Mouse (Mus musculus) stomach, embryonic 14.5 days (tissue): Measurements from ENCODE around the gene Zbtb12. TPM values are rescaled to one million over a fixed set of nuclear protein-coding genes. Genes with fewer than 3 reads are reported as not detected.

ENCODE experiments used
- ATAC-seq: fragments of 200-750 bp; cut with Nextera tagmentation; 2 replicates; pipeline ENCODE4 v1.8.0; 2017; ENCODE audit warnings: low read depth, moderate TSS enrichment; ENCODE audit not compliant: insufficient number of reproducible peaks, insufficient read depth, low FRiP score
- H3K27ac ChIP-seq: fragments of 300-500 bp; sonication (generic); 2 replicates; pipeline ENCODE4 v1.5.1; 2014; ENCODE audit warnings: mild to moderate bottlenecking, low read length, moderate library complexity, mixed read lengths
- H3K27me3 ChIP-seq: fragments of 300-500 bp; sonication (generic); 2 replicates; pipeline ENCODE4 v1.6.1; 2014; ENCODE audit warnings: low read length, control low read depth, mixed read lengths; ENCODE audit not compliant: control insufficient read depth, insufficient read depth
- H3K36me3 ChIP-seq: fragments of 300-500 bp; sonication (generic); 2 replicates; pipeline ENCODE4 v1.6.1; 2014; ENCODE audit warnings: mild to moderate bottlenecking, control low read depth, low read length, moderate library complexity, mixed read lengths; ENCODE audit not compliant: control insufficient read depth, insufficient read depth
- H3K4me1 ChIP-seq: fragments of 300-500 bp; sonication (generic); 2 replicates; pipeline ENCODE4 v1.6.1; 2014; ENCODE audit warnings: low read length, control low read depth, mixed read lengths; ENCODE audit not compliant: control insufficient read depth, insufficient read depth
- H3K4me2 ChIP-seq: fragments of 300-500 bp; sonication (generic); replicated peaks from 2 replicates; pipeline ENCODE4 v1.6.1; 2014; ENCODE audit warnings: low read depth, low read length, control low read depth
- H3K4me3 ChIP-seq: fragments of 300-500 bp; sonication (generic); 2 replicates; pipeline ENCODE4 v1.5.1; 2014; ENCODE audit warnings: low read depth, low read length, control low read depth
- H3K9ac ChIP-seq: fragments of 300-500 bp; sonication (generic); replicated peaks from 2 replicates; pipeline ENCODE4 v1.6.1; 2014; ENCODE audit warnings: low read depth, mild to moderate bottlenecking, control low read depth, low read length, moderate library complexity, mixed read lengths
- H3K9me3 ChIP-seq: fragments of 300-500 bp; sonication (generic); 2 replicates; pipeline ENCODE4 v1.6.1; 2016; ENCODE audit warnings: low read depth, low read length, control low read depth; ENCODE audit not compliant: control insufficient read depth
- WGBS: fragments of 180-500 bp; shearing (Covaris S2); extraction: QIAGEN DNeasy Blood & Tissue Kit; methylation state at CpG from one replicate; pipeline ENCODE4 v1.1.7; 2014; 5-methylcytosine and 5-hydroxymethylcytosine counted together
- polyA plus RNA-seq: library from polyadenylated mRNA; unstranded; fragments of >200 nt; fragmentation: Nextera tagmentation; extraction: Ambion mirVana; gene quantifications from 2 replicates; pipeline ENCODE4 v1.2.1, GENCODE M21; 2014

The Zbtb12 gene
- polyA plus RNA-seq, 1 experiment from 2014 or later = 1.2 TPM

- WGBS = 85% methylated on average over 6 of the region's 6 CpGs
Observed at GRCm38 (mm10) chr17:34847192-34847591, 32.1 kb upstream of the Zbtb12 start.

GRCm38 (mm10) chr17:34847615-34848014 is 31.7 kb upstream of the Zbtb12 start:
- no peaks in the 10 kb centered on the region for H3K9me3 ChIP-seq
- peaks cover 37% of the 10 kb centered on the region for H3K36me3 ChIP-seq
- no peak overlapping the region for H3K4me2 ChIP-seq
- H3K27ac ChIP-seq = no peak overlapping the region
- no peak for ATAC-seq
- peaks cover 11% of the 10 kb centered on the region for H3K4me1 ChIP-seq
- WGBS = 93% methylated on average over 7 of the region's 7 CpGs
- no peak overlapping the region for H3K4me3 ChIP-seq
- H3K27me3 ChIP-seq = no peaks in the 10 kb centered on the region
- no peak overlapping the region for H3K9ac ChIP-seq

More at GRCm38 (mm10) chr17:34847192-34847591, 32.1 kb upstream of the Zbtb12 start:
- Histone ChIP-seq H3K4me2 (no peak overlapping the region), H3K27me3 (no peaks in the 10 kb centered on the region), H3K4me1 (peaks cover 11% of the 10 kb centered on the region), H3K4me3 (no peak overlapping the region), H3K36me3 (peaks cover 34% of the 10 kb centered on the region), H3K27ac (no peak overlapping the region), H3K9ac (no peak overlapping the region), H3K9me3 (no peaks in the 10 kb centered on the region)
- no peak for ATAC-seq

GRCm38 (mm10) chr17:34849722-34850516 is 29.4 kb upstream of the Zbtb12 start, which contains the start of the genes Skiv2l and Nelfe:
TSS of gene Skiv2l (minus strand) at chr17:34850210.
TSS of gene Nelfe (plus strand) at chr17:34850391.
- WGBS = under 1% methylated on average over 59 of the region's 65 CpGs
- Histone ChIP-seq H3K4me2 (peak within 1 kb of the TSS; percentile 92), H3K27ac (no peak within 1 kb of the TSS; the same call in 1 of the 2 replicates), H3K9ac (peak within 1 kb of the TSS; percentile 76), H3K4me3 (peak within 1 kb of the TSS; percentile 98), H3K9me3 (no peaks in the 10 kb centered on the region), H3K27me3 (no peaks in the 10 kb centered on the region), H3K36me3 (peaks cover 43% of the 10 kb centered on the region), H3K4me1 (peaks cover 11% of the 10 kb centered on the region)
- peak; percentile 97 for ATAC-seq

GRCm38 (mm10) chr17:34850517-34851125 is 28.7 kb upstream of the Zbtb12 start:
- H3K4me2 ChIP-seq = peak overlapping the region; percentile 92
- no peaks in the 10 kb centered on the region for H3K9me3 ChIP-seq
- peaks cover 44% of the 10 kb centered on the region for H3K36me3 ChIP-seq
- peak overlapping the region; percentile 76 for H3K9ac ChIP-seq
- H3K4me1 ChIP-seq = peaks cover 11% of the 10 kb centered on the region
- WGBS = 2% methylated on average over 25 of the region's 25 CpGs
- H3K27ac ChIP-seq = no peak overlapping the region; the same call in 1 of the 2 replicates
- H3K4me3 ChIP-seq = peak overlapping the region; percentile 98
- no peaks in the 10 kb centered on the region for H3K27me3 ChIP-seq
- ATAC-seq = no peak

GRCm38 (mm10) chr17:34853511-34853910 is 25.8 kb upstream of the Zbtb12 start:
- no peak overlapping the region for H3K9ac ChIP-seq
- WGBS = 71% methylated on average over 8 of the region's 8 CpGs

GRCm38 (mm10) chr17:34854761-34855160 is 24.5 kb upstream of the Zbtb12 start:
- Histone ChIP-seq H3K27me3 (no peaks in the 10 kb centered on the region), H3K9me3 (no peaks in the 10 kb centered on the region), H3K27ac (no peak overlapping the region), H3K36me3 (peaks cover 43% of the 10 kb centered on the region), H3K9ac (no peak overlapping the region), H3K4me2 (no peak overlapping the region), H3K4me1 (peaks cover 9% of the 10 kb centered on the region), H3K4me3 (no peak overlapping the region)
- no peak for ATAC-seq
- 77% methylated on average over 3 of the region's 3 CpGs for WGBS

More at GRCm38 (mm10) chr17:34853511-34853910, 25.8 kb upstream of the Zbtb12 start:
- ATAC-seq = no peak
- H3K4me2 ChIP-seq = no peak overlapping the region
- H3K4me1 ChIP-seq = peaks cover 11% of the 10 kb centered on the region
- H3K9me3 ChIP-seq = no peaks in the 10 kb centered on the region
- no peak overlapping the region for H3K4me3 ChIP-seq
- no peak overlapping the region for H3K27ac ChIP-seq
- peaks cover 43% of the 10 kb centered on the region for H3K36me3 ChIP-seq
- no peaks in the 10 kb centered on the region for H3K27me3 ChIP-seq

- no peaks in the 10 kb centered on the region for H3K9me3 ChIP-seq
- WGBS = 32% methylated on average over 3 of the region's 3 CpGs
- no peak overlapping the region for H3K4me2 ChIP-seq
- no peak overlapping the region for H3K27ac ChIP-seq
- peaks cover 43% of the 10 kb centered on the region for H3K36me3 ChIP-seq
- no peak overlapping the region for H3K4me3 ChIP-seq
- no peak overlapping the region for H3K9ac ChIP-seq
- ATAC-seq = no peak
- H3K4me1 ChIP-seq = peaks cover 8% of the 10 kb centered on the region
- no peaks in the 10 kb centered on the region for H3K27me3 ChIP-seq
Observed at GRCm38 (mm10) chr17:34855825-34856224, 23.5 kb upstream of the Zbtb12 start.

- no peaks in the 10 kb centered on the region for H3K27me3 ChIP-seq
- WGBS = 74% methylated on average over 4 of the region's 4 CpGs
- no peaks in the 10 kb centered on the region for H3K4me1 ChIP-seq
- no peak overlapping the region for H3K4me3 ChIP-seq
- no peak overlapping the region for H3K9ac ChIP-seq
- no peak overlapping the region for H3K27ac ChIP-seq
- no peaks in the 10 kb centered on the region for H3K9me3 ChIP-seq
- ATAC-seq = no peak
- H3K4me2 ChIP-seq = no peak overlapping the region
- peaks cover 27% of the 10 kb centered on the region for H3K36me3 ChIP-seq
Observed at GRCm38 (mm10) chr17:34858670-34859069, 20.6 kb upstream of the Zbtb12 start.
